Mouse (Mus musculus): ENCODE measurements around the gene Gphn. TPM values are rescaled to one million over a fixed set of nuclear protein-coding genes. Genes with fewer than 3 reads are reported as not detected.
"Not testable (repeated sequence)": the region's sequence is repeated elsewhere in the genome, so short reads cannot be mapped to it uniquely, and the experiment has no call there.

Gphn gene
- polyA plus RNA-seq, 1 experiment = 82.5 TPM

DNA sequence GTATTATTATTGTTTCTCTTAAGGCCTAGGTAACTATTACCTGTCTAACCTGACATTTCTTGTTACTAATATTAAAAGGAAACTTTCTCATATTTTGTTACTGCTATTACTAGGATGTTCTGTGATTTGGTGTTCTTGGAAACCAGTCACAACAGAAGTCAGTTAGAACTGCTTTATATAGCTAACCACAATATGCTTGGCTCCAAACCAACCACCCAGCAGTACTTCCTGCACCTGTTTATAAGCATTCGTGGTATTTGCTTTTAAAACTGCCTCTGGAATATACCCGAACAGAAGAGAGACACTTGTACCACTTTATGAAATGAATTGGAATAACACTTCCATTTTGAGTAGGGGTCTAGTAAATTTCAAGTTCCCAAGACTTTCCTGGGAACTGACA, 130.3 kb downstream of the Gphn start:
- Histone ChIP-seq H3K4me3 (replicated peaks; ENCODE audit: insufficient read depth, low read depth, low read length) (no peak overlapping the region), H3K27ac (ENCODE audit: insufficient read depth, low read length) (no peak overlapping the region), H3K27me3 (ENCODE audit: control insufficient read depth, insufficient read depth, low read length) (no peaks in the 10 kb centered on the region), H3K4me1 (ENCODE audit: control insufficient read depth, insufficient read depth, low read length) (no peaks in the 10 kb centered on the region)
- WGBS = 10% methylated on average over 2 of the region's 2 CpGs
- TF ChIP-seq POLR2A (IDR thresholded peaks at IDR 0.05; ENCODE audit: borderline replicate concordance, insufficient read depth, low read length) = no peak
- TF ChIP-seq CTCF (IDR thresholded peaks at IDR 0.05; ENCODE audit: borderline replicate concordance, insufficient read depth, low read depth, low read length) = no peak
- DNase-seq = peak in 1 of 2 experiments; percentile 44

DNA sequence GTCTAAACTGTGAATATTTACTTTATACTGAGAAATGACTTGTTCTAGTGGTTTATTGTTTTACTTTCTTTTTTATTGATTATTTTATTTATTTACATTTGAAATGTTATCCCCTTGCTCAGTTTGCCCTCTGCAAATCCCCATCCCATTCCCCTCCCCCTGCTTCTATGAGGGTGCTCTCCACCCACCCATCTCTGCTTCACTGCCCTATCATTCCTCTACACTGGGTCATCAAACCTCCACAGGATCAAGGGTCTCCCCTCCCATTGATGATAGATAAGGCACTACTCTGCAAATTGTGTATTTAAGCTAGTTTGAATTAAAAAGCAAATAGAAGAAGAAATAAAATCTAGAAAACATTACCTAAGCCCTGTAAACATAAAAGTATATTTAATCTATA, 163.1 kb downstream of the Gphn start:
- no peaks in the 10 kb centered on the region for H3K4me1 ChIP-seq (ENCODE audit: control insufficient read depth, insufficient read depth, low read length)
- DNase-seq = no peak
- H3K27me3 ChIP-seq (ENCODE audit: control insufficient read depth, insufficient read depth, low read length) = no peaks in the 10 kb centered on the region
- no peak overlapping the region for H3K4me3 ChIP-seq (replicated peaks; ENCODE audit: insufficient read depth, low read depth, low read length)
- TF ChIP-seq POLR2A (IDR thresholded peaks at IDR 0.05; ENCODE audit: borderline replicate concordance, insufficient read depth, low read length) (no peak), CTCF (IDR thresholded peaks at IDR 0.05; ENCODE audit: borderline replicate concordance, insufficient read depth, low read depth, low read length) (no peak)
- no peak overlapping the region for H3K27ac ChIP-seq (ENCODE audit: insufficient read depth, low read length)

DNA sequence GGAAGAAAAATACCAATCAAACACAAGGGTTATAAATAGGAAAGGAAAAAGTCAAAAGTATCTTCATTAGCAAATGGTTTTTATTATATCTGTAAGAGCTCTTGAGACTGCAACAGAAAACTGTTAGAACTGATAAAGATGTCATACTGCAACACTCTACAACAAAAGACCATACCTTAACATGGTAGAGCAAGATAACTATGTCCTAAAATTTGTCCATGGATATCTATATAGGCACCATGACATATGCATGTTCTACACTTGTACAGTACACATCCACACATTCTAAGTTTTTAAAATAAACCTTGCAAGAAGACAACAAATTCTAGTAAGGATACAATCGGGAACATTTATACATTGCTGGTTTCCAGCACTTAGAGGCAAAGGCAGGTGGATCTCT, 169.1 kb downstream of the Gphn start:
- WGBS = 97% methylated on average over 1 of the region's 1 CpGs
- no peak for DNase-seq
- TF ChIP-seq CTCF (IDR thresholded peaks at IDR 0.05; ENCODE audit: borderline replicate concordance, insufficient read depth, low read depth, low read length) (no peak), POLR2A (IDR thresholded peaks at IDR 0.05; ENCODE audit: borderline replicate concordance, insufficient read depth, low read length) (no peak)
- Histone ChIP-seq H3K4me3 (replicated peaks; ENCODE audit: insufficient read depth, low read depth, low read length) (no peak overlapping the region), H3K27me3 (ENCODE audit: control insufficient read depth, insufficient read depth, low read length) (no peaks in the 10 kb centered on the region), H3K4me1 (ENCODE audit: control insufficient read depth, insufficient read depth, low read length) (no peaks in the 10 kb centered on the region), H3K27ac (ENCODE audit: insufficient read depth, low read length) (no peak overlapping the region)

DNA sequence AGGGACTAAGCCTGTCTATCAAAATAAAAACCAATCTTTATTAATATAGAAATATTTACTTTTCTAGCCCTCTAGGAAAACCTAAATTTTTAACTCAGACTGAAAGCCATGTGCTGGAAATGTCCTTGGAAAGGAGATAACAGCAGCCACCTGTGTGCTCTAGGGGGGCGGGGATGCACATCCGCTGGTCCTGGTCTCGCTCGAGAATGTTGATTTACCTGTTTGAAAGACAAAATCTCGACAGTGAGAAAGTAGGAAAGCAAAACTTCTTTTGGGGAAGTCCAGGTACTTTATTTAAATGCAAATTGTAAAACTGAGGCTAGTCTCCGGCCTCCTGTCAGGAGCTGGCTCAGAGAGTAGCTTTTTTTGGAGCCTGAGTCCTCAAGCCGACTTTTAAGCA, 181.3 kb downstream of the Gphn start:
- not testable (repeated sequence) for H3K4me3 ChIP-seq (replicated peaks; ENCODE audit: insufficient read depth, low read depth, low read length); H3K27ac ChIP-seq (ENCODE audit: insufficient read depth, low read length); H3K27me3 ChIP-seq (ENCODE audit: control insufficient read depth, insufficient read depth, low read length); DNase-seq; H3K4me1 ChIP-seq (ENCODE audit: control insufficient read depth, insufficient read depth, low read length)
- WGBS = 61% methylated on average over 7 of the region's 7 CpGs

DNA sequence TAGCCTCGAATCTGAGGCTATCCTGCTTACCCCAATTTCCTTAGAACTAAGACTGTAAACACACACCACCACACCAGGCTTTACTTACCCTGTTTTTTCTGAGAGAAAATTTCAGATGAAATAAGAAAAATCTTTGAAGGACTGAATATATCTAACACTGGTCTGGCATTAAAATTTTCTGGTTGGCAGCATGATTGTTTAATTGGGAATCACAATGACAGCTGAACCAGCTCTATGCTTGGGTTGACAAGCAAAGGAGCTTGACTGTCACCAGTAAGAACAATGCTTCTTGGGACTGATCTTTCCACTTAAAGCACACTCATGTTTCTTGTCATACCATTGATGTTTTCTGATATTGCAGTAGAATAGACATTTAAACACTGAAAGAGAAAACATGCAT, 296.0 kb downstream of the Gphn start:
- WGBS = 64% methylated on average over 1 of the region's 1 CpGs
- no peak overlapping the region for H3K4me3 ChIP-seq (replicated peaks; ENCODE audit: insufficient read depth, low read depth, low read length)
- no peak overlapping the region for H3K27ac ChIP-seq (ENCODE audit: insufficient read depth, low read length)
- H3K27me3 ChIP-seq (ENCODE audit: control insufficient read depth, insufficient read depth, low read length) = no peaks in the 10 kb centered on the region
- TF ChIP-seq CTCF (IDR thresholded peaks at IDR 0.05; ENCODE audit: borderline replicate concordance, insufficient read depth, low read depth, low read length) = no peak
- no peak for TF ChIP-seq POLR2A (IDR thresholded peaks at IDR 0.05; ENCODE audit: borderline replicate concordance, insufficient read depth, low read length)
- no peaks in the 10 kb centered on the region for H3K4me1 ChIP-seq (ENCODE audit: control insufficient read depth, insufficient read depth, low read length)
- no peak for DNase-seq

DNA sequence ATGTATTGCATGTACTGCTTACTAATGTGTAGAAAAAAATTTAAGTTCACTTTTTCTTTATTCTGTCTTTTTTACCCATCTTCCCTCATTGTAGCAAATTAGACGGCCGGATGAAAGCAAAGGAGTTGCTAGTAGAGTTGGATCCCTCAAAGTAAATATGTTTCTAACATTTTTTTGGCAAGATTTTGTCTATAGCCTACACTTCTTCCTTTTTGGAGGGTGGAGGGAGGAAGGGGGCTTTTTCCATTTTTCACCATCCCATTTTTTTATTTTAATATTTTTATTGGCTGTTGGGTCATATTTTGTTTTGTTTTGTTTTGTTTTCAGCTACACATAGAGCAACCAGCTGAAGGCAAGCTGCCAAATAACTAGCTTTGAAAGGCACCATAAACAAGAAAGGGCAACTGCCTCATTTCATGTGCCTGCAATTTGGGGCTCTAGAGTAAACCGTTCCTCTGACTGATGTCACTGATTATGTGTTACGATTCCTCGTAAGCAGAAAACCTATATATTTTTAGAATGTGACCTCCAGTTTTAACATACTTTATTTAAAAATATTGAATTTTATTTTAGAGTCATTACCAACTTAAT, 296.7 kb downstream of the Gphn start:
- no peak for TF ChIP-seq CTCF (IDR thresholded peaks at IDR 0.05; ENCODE audit: borderline replicate concordance, insufficient read depth, low read depth, low read length)
- Histone ChIP-seq H3K27me3 (ENCODE audit: control insufficient read depth, insufficient read depth, low read length) (no peaks in the 10 kb centered on the region), H3K4me3 (replicated peaks; ENCODE audit: insufficient read depth, low read depth, low read length) (no peak overlapping the region), H3K27ac (ENCODE audit: insufficient read depth, low read length) (no peak overlapping the region), H3K4me1 (ENCODE audit: control insufficient read depth, insufficient read depth, low read length) (no peaks in the 10 kb centered on the region)
- DNase-seq = no peak
- 83% methylated on average over 5 of the region's 5 CpGs for whole genome bisulfite sequencing

DNA sequence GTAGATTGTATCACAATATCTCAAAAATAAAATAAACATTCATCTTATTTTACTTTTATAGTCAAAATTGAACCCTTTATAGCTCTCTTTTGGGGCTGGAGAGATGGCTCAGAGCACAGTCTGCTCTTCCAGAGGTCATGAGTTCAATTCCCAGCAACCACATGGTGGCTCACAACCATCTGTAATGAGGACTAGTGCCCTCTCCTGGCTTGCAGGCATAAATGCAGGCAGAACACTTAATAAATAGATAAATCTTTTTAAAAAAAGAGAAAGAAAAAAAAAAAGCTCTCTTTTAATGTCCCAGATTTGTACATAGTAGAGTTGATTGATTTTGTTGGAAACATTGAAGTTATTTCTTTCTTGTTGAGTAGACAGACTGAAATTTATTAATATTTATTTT, 311.4 kb downstream of the Gphn start:
- H3K4me1 ChIP-seq (ENCODE audit: control insufficient read depth, insufficient read depth, low read length); DNase-seq; H3K4me3 ChIP-seq (replicated peaks; ENCODE audit: insufficient read depth, low read depth, low read length); H3K27me3 ChIP-seq (ENCODE audit: control insufficient read depth, insufficient read depth, low read length); H3K27ac ChIP-seq (ENCODE audit: insufficient read depth, low read length): not testable (repeated sequence)

DNA sequence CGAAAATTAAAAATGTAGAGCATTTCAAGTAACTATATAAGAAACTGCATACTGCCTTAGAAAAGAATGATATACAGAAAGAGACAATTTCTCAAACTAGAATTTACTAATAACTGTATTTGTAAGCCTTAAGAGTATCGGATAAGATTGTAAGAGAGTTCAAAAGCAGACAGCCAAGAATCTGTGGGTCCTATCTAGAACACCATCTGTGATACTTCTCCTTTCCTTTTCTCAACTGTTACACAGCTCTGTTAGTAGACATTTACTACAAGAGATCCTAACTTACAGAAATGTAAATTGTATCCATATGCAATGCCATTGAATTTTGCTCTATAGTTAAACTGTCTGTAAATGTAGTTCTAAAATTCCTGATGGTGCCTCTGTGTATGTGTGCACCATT, 324.7 kb downstream of the Gphn start:
- Histone ChIP-seq H3K4me1 (ENCODE audit: control insufficient read depth, insufficient read depth, low read length) (no peaks in the 10 kb centered on the region), H3K27me3 (ENCODE audit: control insufficient read depth, insufficient read depth, low read length) (no peaks in the 10 kb centered on the region), H3K4me3 (replicated peaks; ENCODE audit: insufficient read depth, low read depth, low read length) (no peak overlapping the region), H3K27ac (ENCODE audit: insufficient read depth, low read length) (no peak overlapping the region)
- WGBS = 87% methylated on average over 2 of the region's 2 CpGs
- TF ChIP-seq POLR2A (IDR thresholded peaks at IDR 0.05; ENCODE audit: borderline replicate concordance, insufficient read depth, low read length) (no peak), CTCF (IDR thresholded peaks at IDR 0.05; ENCODE audit: borderline replicate concordance, insufficient read depth, low read depth, low read length) (no peak)
- DNase-seq = no peak

DNA sequence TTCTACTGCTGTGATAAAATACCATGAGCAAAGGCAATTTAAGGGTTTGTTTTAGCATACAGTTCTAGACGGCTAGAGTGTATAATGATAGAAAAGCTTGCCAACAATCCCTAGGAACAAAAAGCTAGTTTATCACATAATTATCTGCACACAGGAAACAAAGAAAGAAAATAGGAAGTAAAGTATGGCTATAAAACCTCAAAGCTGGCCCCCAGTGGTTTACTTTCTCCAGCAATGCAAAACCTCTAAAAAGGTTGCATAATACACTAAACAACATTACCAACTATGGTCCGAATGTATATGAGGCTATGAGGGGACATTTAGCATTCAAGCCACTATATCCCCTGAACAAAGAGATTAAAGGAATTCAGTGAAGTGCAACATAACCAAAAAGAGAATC, 405.6 kb downstream of the Gphn start:
- TF ChIP-seq POLR2A (IDR thresholded peaks at IDR 0.05; ENCODE audit: borderline replicate concordance, insufficient read depth, low read length) = no peak
- TF ChIP-seq CTCF (IDR thresholded peaks at IDR 0.05; ENCODE audit: borderline replicate concordance, insufficient read depth, low read depth, low read length) = no peak
- WGBS = 78% methylated on average over 2 of the region's 2 CpGs
- no peak for DNase-seq
- Histone ChIP-seq H3K27me3 (ENCODE audit: control insufficient read depth, insufficient read depth, low read length) (no peaks in the 10 kb centered on the region; the same call in 1 of the 2 replicates), H3K4me1 (ENCODE audit: control insufficient read depth, insufficient read depth, low read length) (no peaks in the 10 kb centered on the region), H3K4me3 (replicated peaks; ENCODE audit: insufficient read depth, low read depth, low read length) (no peak overlapping the region), H3K27ac (ENCODE audit: insufficient read depth, low read length) (no peak overlapping the region)

Measured in cerebellum, adult 2 months (tissue).